12 mouse cellular contexts compared by ENCODE assay signal in the genomic region with DNA sequence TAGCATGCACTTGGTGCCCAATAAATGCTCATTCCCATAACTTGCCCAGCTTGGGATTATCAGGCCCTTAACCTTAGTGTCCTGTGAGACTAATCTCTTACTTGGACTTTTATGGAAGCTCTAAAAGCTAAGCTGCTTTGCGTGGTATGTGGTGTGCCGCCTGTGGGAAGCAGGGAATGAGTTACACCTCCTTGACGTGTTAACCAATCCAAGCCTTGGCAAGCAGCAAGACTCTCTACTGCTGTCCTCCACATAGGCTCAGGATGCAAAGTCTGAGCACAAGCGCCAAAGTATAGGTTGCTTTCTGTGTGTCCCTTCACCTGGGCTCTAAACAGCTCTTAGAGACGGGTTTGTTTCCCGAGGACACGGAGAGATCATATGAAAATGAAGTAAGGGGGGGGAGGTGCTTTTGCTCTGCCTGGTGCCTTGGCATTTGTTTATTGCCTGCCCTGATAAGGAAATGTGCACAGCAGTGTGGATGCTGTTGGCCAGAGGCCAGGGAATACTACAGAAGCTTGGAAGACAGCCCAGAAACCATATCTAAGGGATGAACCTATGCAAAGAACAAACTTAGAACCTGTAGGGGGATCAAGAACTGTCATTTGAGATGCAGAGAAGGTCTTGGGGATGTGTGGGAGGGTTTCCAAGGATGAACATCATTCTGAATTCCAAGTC.
DNase-seq lines count a peak whose midpoint lies in the region; ATAC-seq and TF ChIP-seq lines count a peak whose summit lies in the region.
"Had no signal": no experiment of that assay in that cellular context is flagged by ENCODE, and none has a peak within 500 bp of the region (broad histone marks: within the 10 kb centered on the region; RNA-seq: fewer than 3 reads in every experiment).

No protein-coding gene starts in this region.

- no peak overlapping the region for H3K4me3 ChIP-seq in forebrain, embryonic 16.5 days (replicated peaks; ENCODE audit: low read length)
- no peak overlapping the region for H3K4me3 ChIP-seq in forebrain, embryonic 13.5 days
- no peak overlapping the region for H3K4me3 ChIP-seq in hindbrain, postnatal 0 days (ENCODE audit: low read length)
- H3K4me3 ChIP-seq in hindbrain, embryonic 11.5 days (ENCODE audit: low read depth, low read length), result no peak overlapping the region
- H3K4me3 ChIP-seq in MEL (ENCODE audit: control insufficient read depth in 1 of 2, insufficient read depth in 1 of 2, low read depth in 2 of 2, low read length in 2 of 2), result no peak overlapping the region
- H3K4me3 ChIP-seq: limb, embryonic 12.5 days had no signal

- no peaks in the 10 kb centered on the region for H3K27me3 ChIP-seq in forebrain, embryonic 16.5 days (replicated peaks; ENCODE audit: control insufficient read depth, insufficient read depth, low read length)
- no peaks in the 10 kb centered on the region for H3K27me3 ChIP-seq in forebrain, embryonic 13.5 days
- no peaks in the 10 kb centered on the region for H3K27me3 ChIP-seq in hindbrain, postnatal 0 days (ENCODE audit: insufficient read depth, low read length)
- H3K27me3 ChIP-seq in hindbrain, embryonic 11.5 days (ENCODE audit: control insufficient read depth, insufficient read depth, low read length), result no peaks in the 10 kb centered on the region
- H3K27me3 ChIP-seq in MEL (ENCODE audit: control insufficient read depth in 1 of 2, insufficient read depth in 2 of 2, low read length in 2 of 2), result no peaks in the 10 kb centered on the region
- H3K27me3 ChIP-seq: limb, embryonic 12.5 days; Patski had no signal

- no peak for TF ChIP-seq CTCF in hindbrain, postnatal 0 days (IDR thresholded peaks at IDR 0.05; ENCODE audit: low read depth)
- no peak for TF ChIP-seq CTCF in MEL (IDR thresholded peaks at IDR 0.05 in 2 of 3, conservative IDR thresholded peaks at IDR 0.05 in 1 of 3; ENCODE audit: control insufficient read depth in 1 of 3, insufficient read depth in 1 of 3, low read depth in 2 of 3, low read length in 3 of 3, poor library complexity in 1 of 3, severe bottlenecking in 1 of 3)
- TF ChIP-seq CTCF in brain, embryonic 14.5 days (IDR thresholded peaks at IDR 0.05; ENCODE audit: borderline replicate concordance, extremely low read depth, insufficient read depth, insufficient read length), result no peak

- H3K27ac ChIP-seq in forebrain, embryonic 16.5 days (ENCODE audit: low read length), result no peak overlapping the region
- no peak overlapping the region for H3K27ac ChIP-seq in forebrain, embryonic 13.5 days
- no peak overlapping the region for H3K27ac ChIP-seq in hindbrain, postnatal 0 days
- no peak overlapping the region for H3K27ac ChIP-seq in hindbrain, embryonic 11.5 days (ENCODE audit: low read depth, low read length)
- no peak overlapping the region for H3K27ac ChIP-seq in MEL (ENCODE audit: control insufficient read depth, low read depth, low read length)
- H3K27ac ChIP-seq: hindbrain, embryonic 14.5 days; limb, embryonic 12.5 days had no signal

- no peak for TF ChIP-seq POLR2A in MEL (IDR thresholded peaks at IDR 0.05; ENCODE audit: control insufficient read depth in 1 of 2, insufficient read depth in 1 of 2, low read depth in 1 of 2, low read length in 2 of 2, poor library complexity in 1 of 2)
- no peak for TF ChIP-seq POLR2A in brain, embryonic 14.5 days (IDR thresholded peaks at IDR 0.05; ENCODE audit: borderline replicate concordance, extremely low read depth, insufficient read depth, insufficient read length, poor library complexity, severe bottlenecking)

- no peak for TF ChIP-seq RAD21 in MEL (IDR thresholded peaks at IDR 0.05; ENCODE audit: low read depth, low read length)

- H3K4me2 ChIP-seq in forebrain, embryonic 16.5 days (ENCODE audit: low read length), result no peak overlapping the region
- no peak overlapping the region for H3K4me2 ChIP-seq in forebrain, embryonic 13.5 days
- no peak overlapping the region for H3K4me2 ChIP-seq in hindbrain, postnatal 0 days (ENCODE audit: low read depth, low read length)
- no peak overlapping the region for H3K4me2 ChIP-seq in hindbrain, embryonic 11.5 days (replicated peaks; ENCODE audit: low read depth, low read length)
- H3K4me2 ChIP-seq: hindbrain, embryonic 14.5 days; limb, embryonic 12.5 days had no signal

- 0 out of 2 replicates have a peak, but pooled peaks cover 2% of the 10 kb centered on the region for H3K4me1 ChIP-seq in forebrain, embryonic 16.5 days (replicated peaks; ENCODE audit: control insufficient read depth, insufficient read depth, low read length)
- no peaks in the 10 kb centered on the region for H3K4me1 ChIP-seq in forebrain, embryonic 13.5 days
- no peaks in the 10 kb centered on the region for H3K4me1 ChIP-seq in hindbrain, postnatal 0 days (ENCODE audit: insufficient read depth, low read length)
- H3K4me1 ChIP-seq in hindbrain, embryonic 11.5 days (replicated peaks; ENCODE audit: control insufficient read depth, insufficient read depth, low read length), result no peaks in the 10 kb centered on the region
- 0 out of 4 replicates have a peak, but pooled peaks cover 0 to 5% of the 10 kb centered on the region in 2 experiments for H3K4me1 ChIP-seq in MEL (ENCODE audit: control insufficient read depth in 1 of 2, insufficient read depth in 2 of 2, low read length in 2 of 2)
- H3K4me1 ChIP-seq: limb, embryonic 12.5 days had no signal

- H3K9me3 ChIP-seq in forebrain, embryonic 16.5 days (ENCODE audit: control insufficient read depth, low read length), result no peaks in the 10 kb centered on the region
- H3K9me3 ChIP-seq in forebrain, embryonic 13.5 days (replicated peaks), result no peaks in the 10 kb centered on the region
- H3K9me3 ChIP-seq in hindbrain, postnatal 0 days (ENCODE audit: low read length), result no peaks in the 10 kb centered on the region
- H3K9me3 ChIP-seq in hindbrain, embryonic 11.5 days (ENCODE audit: control insufficient read depth, low read length), result no peaks in the 10 kb centered on the region
- H3K9me3 ChIP-seq in MEL (replicated peaks; ENCODE audit: insufficient read depth, low read length), result no peaks in the 10 kb centered on the region
- H3K9me3 ChIP-seq: limb, embryonic 12.5 days had no signal

- peak; percentile 44 to 62 for TF ChIP-seq EP300 in MEL (IDR thresholded peaks at IDR 0.05; ENCODE audit: low read depth in 1 of 2, low read length in 2 of 2)

- peak; percentile 49; the same call in 1 of the 2 replicates for ATAC-seq in forebrain, embryonic 16.5 days
- no peak for ATAC-seq in forebrain, embryonic 13.5 days
- ATAC-seq in hindbrain, postnatal 0 days, result no peak
- ATAC-seq in hindbrain, embryonic 11.5 days (ENCODE audit: low FRiP score), result no peak
- ATAC-seq: liver, postnatal 0 days; Patski had no signal

- DNase-seq in hindbrain, postnatal 0 days (ENCODE audit: low spot score), result peak; percentile 68
- no peak for DNase-seq in hindbrain, embryonic 11.5 days (ENCODE audit: low spot score)
- peak; percentile 67 for DNase-seq in MEL (ENCODE audit: low read depth, low spot score)
- peak; percentile 58 for DNase-seq in brain, embryonic 14.5 days (ENCODE audit: low read depth)
- no peak for DNase-seq in lung, postnatal 4 days
- DNase-seq: kidney, adult 9 months; liver, postnatal 0 days had no signal

- no peaks in the 10 kb centered on the region for H3K79me2 ChIP-seq in MEL (ENCODE audit: control insufficient read depth, insufficient read depth, low read length, poor library complexity)

- 70% methylated on average over 7 of the region's 7 CpGs for WGBS in forebrain, embryonic 16.5 days
- WGBS in forebrain, embryonic 13.5 days, result 75% methylated on average over 7 of the region's 7 CpGs
- 62% methylated on average over 7 of the region's 7 CpGs for WGBS in hindbrain, postnatal 0 days
- WGBS in hindbrain, embryonic 11.5 days, result 89% methylated on average over 7 of the region's 7 CpGs

- no peaks in the 10 kb centered on the region for H3K36me3 ChIP-seq in forebrain, embryonic 16.5 days (ENCODE audit: control insufficient read depth, insufficient read depth)
- H3K36me3 ChIP-seq in forebrain, embryonic 13.5 days (ENCODE audit: poor library complexity, severe bottlenecking), result no peaks in the 10 kb centered on the region
- no peaks in the 10 kb centered on the region for H3K36me3 ChIP-seq in hindbrain, postnatal 0 days (ENCODE audit: insufficient read depth, low read length)
- H3K36me3 ChIP-seq in hindbrain, embryonic 11.5 days (ENCODE audit: control insufficient read depth, insufficient read depth, low read length), result no peaks in the 10 kb centered on the region
- H3K36me3 ChIP-seq in MEL (ENCODE audit: control insufficient read depth in 1 of 2, insufficient read depth in 2 of 2, low read length in 2 of 2), result no peaks in the 10 kb centered on the region
- H3K36me3 ChIP-seq: limb, embryonic 12.5 days had no signal

- H3K9ac ChIP-seq in forebrain, embryonic 16.5 days (replicated peaks; ENCODE audit: low read depth, low read length), result no peak overlapping the region
- no peak overlapping the region for H3K9ac ChIP-seq in forebrain, embryonic 13.5 days
- no peak overlapping the region for H3K9ac ChIP-seq in hindbrain, postnatal 0 days (replicated peaks; ENCODE audit: low read length)
- H3K9ac ChIP-seq in hindbrain, embryonic 11.5 days (ENCODE audit: low read depth, low read length), result no peak overlapping the region
- no peak overlapping the region for H3K9ac ChIP-seq in MEL (ENCODE audit: control insufficient read depth, low read depth, low read length, poor library complexity, severe bottlenecking)
- H3K9ac ChIP-seq: hindbrain, embryonic 14.5 days; limb, embryonic 12.5 days; liver, postnatal 0 days had no signal

TF ChIP-seq in MEL, 35 proteins besides CTCF, POLR2A, EP300 and RAD21 (continues in another document):
- TF ChIP-seq ZC3H11A (IDR thresholded peaks at IDR 0.05; ENCODE audit: low read depth, low read length) (no peak), GATA1 (IDR thresholded peaks at IDR 0.05; ENCODE audit: low read depth, low read length) (peak; percentile 44; the same call in 1 of the 2 replicates), USF1 (IDR thresholded peaks at IDR 0.05; ENCODE audit: low read depth, low read length) (no peak), CHD1 (IDR thresholded peaks at IDR 0.05; ENCODE audit: low read depth, low read length) (no peak), SIN3A (IDR thresholded peaks at IDR 0.05; ENCODE audit: low read length) (no peak), BHLHE40 (IDR thresholded peaks at IDR 0.05; ENCODE audit: borderline replicate concordance, low read depth, low read length) (no peak), ETS1 (IDR thresholded peaks at IDR 0.05; ENCODE audit: low read depth, low read length) (peak; percentile 40; the same call in 1 of the 2 replicates), USF2 (IDR thresholded peaks at IDR 0.05; ENCODE audit: borderline replicate concordance in 1 of 2, insufficient read depth in 1 of 2, low read depth in 1 of 2, low read length in 2 of 2) (no peak), ZKSCAN1 (IDR thresholded peaks at IDR 0.05; ENCODE audit: low read depth, low read length) (no peak), NRF1 (IDR thresholded peaks at IDR 0.05; ENCODE audit: insufficient read depth, low read depth, low read length, poor library complexity, severe bottlenecking) (no peak), JUND (IDR thresholded peaks at IDR 0.05; ENCODE audit: low read depth, low read length) (no peak), POLR2AphosphoS2 (IDR thresholded peaks at IDR 0.05; ENCODE audit: low read length) (no peak), TCF12 (IDR thresholded peaks at IDR 0.05; ENCODE audit: low read depth, low read length) (0 out of 2 replicates have a peak, but pooled peaks have one; percentile 24)

Comparison
In these comparisons a context has a peak if more than half of its experiments do, and no peak if none do; other contexts are left out.
1. DNase-seq: peak in hindbrain, postnatal 0 days (single experiment), MEL (single experiment) and brain, embryonic 14.5 days (single experiment); none in hindbrain, embryonic 11.5 days (single experiment) and lung, postnatal 4 days (0 of 2).